Mouse (Mus musculus) inflammation-experienced regulatory T-cells, adult 16 weeks (primary cell): ENCODE results near the gene Serpina3k. TPM values are rescaled to one million over a fixed set of nuclear protein-coding genes. Genes with fewer than 3 reads are reported as not detected.

Experiments
- polyA plus RNA-seq: library from polyadenylated mRNA; unstranded; fragments of 100-300 nt; shearing (Covaris generic); gene quantifications from one replicate; pipeline ENCODE4 v1.2.1, GENCODE M21; 2017

Gene Serpina3k
- polyA plus RNA-seq, result not detected

DNA sequence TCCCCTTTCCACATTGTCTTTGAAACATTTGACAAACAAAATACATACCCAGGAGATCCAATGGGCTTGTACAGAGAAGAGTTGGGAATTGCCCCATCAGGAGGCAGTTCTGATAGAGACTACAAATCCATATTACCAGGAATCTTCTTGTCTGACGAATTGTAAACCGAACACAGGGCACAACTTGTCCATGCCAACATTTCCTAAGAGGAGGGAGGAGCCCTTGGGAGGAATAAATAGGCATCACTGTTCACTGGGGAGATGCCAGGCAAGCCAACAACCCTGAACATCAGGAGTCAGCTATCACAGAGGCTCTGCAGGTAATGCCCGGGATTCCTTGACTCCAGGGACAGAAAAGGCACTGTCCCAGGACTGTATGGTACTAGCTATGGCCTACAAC lies at the start of gene Serpina3k, which contains the start of gene Serpina3m:
Gene Serpina3k, plus strand, starts transcription at position 261 of the 400 bp plus-strand sequence.
Gene Serpina3m, plus strand, starts transcription at position 261 of the 400 bp plus-strand sequence.

DNA sequence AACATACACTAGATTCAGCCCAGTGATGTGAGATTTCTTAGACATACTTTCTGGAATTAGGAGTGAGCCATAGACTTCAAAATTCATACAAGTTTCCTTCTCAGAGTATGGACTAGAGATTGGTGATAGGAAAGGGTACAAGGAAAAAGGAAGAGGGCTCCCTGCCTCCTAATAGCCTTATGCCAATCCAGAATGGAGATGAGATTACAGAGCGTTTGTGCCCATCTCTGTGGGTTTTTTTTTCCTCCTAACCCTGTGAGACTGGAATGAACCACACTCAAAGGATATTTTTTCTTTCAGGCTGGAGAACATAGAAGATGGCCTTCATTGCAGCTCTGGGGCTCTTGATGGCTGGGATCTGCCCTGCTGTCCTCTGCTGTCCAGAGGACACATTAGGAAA lies 24.0 kb upstream of the Serpina3k start, which contains the start of gene Serpina3j:
Gene Serpina3j, plus strand, starts transcription at position 301 of the 400 bp plus-strand sequence.

Other genes with a start within 250 kb of the Serpina3k start
- not detected for gene Serpina5, start 237.4 kb upstream of the Serpina3k start, polyA plus RNA-seq
- not detected for gene Serpina3a, start 225.8 kb upstream of the Serpina3k start, polyA plus RNA-seq
- not detected for gene Serpina3b, start 210.5 kb upstream of the Serpina3k start, polyA plus RNA-seq
- not detected for gene Serpina3c, start 184.6 kb upstream of the Serpina3k start, polyA plus RNA-seq
- gene Serpina3f, start 123.9 kb upstream of the Serpina3k start, polyA plus RNA-seq, result 13.8 TPM
- 383 TPM for gene Serpina3g, start 102.2 kb upstream of the Serpina3k start, polyA plus RNA-seq
- not detected for gene Serpina3i, start 75.4 kb upstream of the Serpina3k start, polyA plus RNA-seq
- not detected for gene Serpina3j, start 23.9 kb upstream of the Serpina3k start, polyA plus RNA-seq
- gene Serpina3m, start within 50 bp of the Serpina3k start, polyA plus RNA-seq, result not detected
- gene Serpina3n, start 68.2 kb downstream of the Serpina3k start, polyA plus RNA-seq, result not detected
- not detected for gene Gsc, start 134.8 kb downstream of the Serpina3k start, polyA plus RNA-seq